Mouse (Mus musculus) kidney, postnatal 0 days (tissue): ENCODE measurements around the gene Tspoap1. TPM values are rescaled to one million over a fixed set of nuclear protein-coding genes. Genes with fewer than 3 reads are reported as not detected.

ENCODE experiments used
- ATAC-seq: fragments of 200-750 bp; cut with Nextera tagmentation; replicated peaks from 2 replicates; pipeline ENCODE4 v1.8.0; 2017; ENCODE audit warnings: low read depth, moderate number of reproducible peaks, moderate TSS enrichment, moderate library complexity; ENCODE audit not compliant: low FRiP score
- DNase-seq: peaks from one replicate; pipeline ENCODE4 v3.0.0-alpha.2; 2016; ENCODE audit warnings: low spot score
- H3K27ac ChIP-seq: fragments of 300-500 bp; sonication (generic); 2 replicates; pipeline ENCODE4 v1.5.1; 2014; ENCODE audit warnings: mild to moderate bottlenecking
- H3K27me3 ChIP-seq: fragments of 300-500 bp; sonication (generic); 2 replicates; pipeline ENCODE4 v1.6.1; 2014; ENCODE audit warnings: low read length, mixed read lengths; ENCODE audit not compliant: insufficient read depth
- H3K36me3 ChIP-seq: fragments of 300-500 bp; sonication (generic); 2 replicates; pipeline ENCODE4 v1.6.1; 2014; ENCODE audit warnings: low read length, mixed read lengths; ENCODE audit not compliant: insufficient read depth
- H3K4me1 ChIP-seq: fragments of 300-500 bp; sonication (generic); replicated peaks from 2 replicates; pipeline ENCODE4 v1.6.1; 2014; ENCODE audit warnings: antibody characterized with exemption, low read length, mixed read lengths; ENCODE audit not compliant: insufficient read depth
- H3K4me2 ChIP-seq: fragments of 300-500 bp; sonication (generic); 2 replicates; pipeline ENCODE4 v1.6.1; 2014; ENCODE audit warnings: mild to moderate bottlenecking, low read length, moderate library complexity, mixed read lengths
- H3K4me3 ChIP-seq: fragments of 300-500 bp; sonication (generic); replicated peaks from 2 replicates; pipeline ENCODE4 v1.5.1; 2014; ENCODE audit warnings: low read depth, low read length
- H3K9ac ChIP-seq: fragments of 300-500 bp; sonication (generic); 2 replicates; pipeline ENCODE4 v1.6.1; 2014; ENCODE audit warnings: low read depth, low read length
- H3K9me3 ChIP-seq: fragments of 300-500 bp; sonication (generic); replicated peaks from 2 replicates; pipeline ENCODE4 v1.6.1; 2016; ENCODE audit warnings: low read length, inconsistent platforms, mixed read lengths
- CTCF ChIP-seq: IDR thresholded peaks from 2 replicates; pipeline ENCODE4 v1.5.1; 2016; ENCODE audit warnings: antibody characterized with exemption, low read depth, mild to moderate bottlenecking, moderate library complexity
- WGBS: fragments of 180-500 bp; shearing (Covaris S2); extraction: QIAGEN DNeasy Blood & Tissue Kit; methylation state at CpG from one replicate; pipeline ENCODE4 v1.1.7; 2014; 5-methylcytosine and 5-hydroxymethylcytosine counted together
- polyA plus RNA-seq: library from polyadenylated mRNA; unstranded; fragments of >200 nt; fragmentation: Nextera tagmentation; extraction: Ambion mirVana; gene quantifications from 2 replicates; pipeline ENCODE4 v1.2.1, GENCODE M21; 2015

Gene Tspoap1
- polyA plus RNA-seq, 1 experiment from 2014 or later = 1.9 TPM

DNA sequence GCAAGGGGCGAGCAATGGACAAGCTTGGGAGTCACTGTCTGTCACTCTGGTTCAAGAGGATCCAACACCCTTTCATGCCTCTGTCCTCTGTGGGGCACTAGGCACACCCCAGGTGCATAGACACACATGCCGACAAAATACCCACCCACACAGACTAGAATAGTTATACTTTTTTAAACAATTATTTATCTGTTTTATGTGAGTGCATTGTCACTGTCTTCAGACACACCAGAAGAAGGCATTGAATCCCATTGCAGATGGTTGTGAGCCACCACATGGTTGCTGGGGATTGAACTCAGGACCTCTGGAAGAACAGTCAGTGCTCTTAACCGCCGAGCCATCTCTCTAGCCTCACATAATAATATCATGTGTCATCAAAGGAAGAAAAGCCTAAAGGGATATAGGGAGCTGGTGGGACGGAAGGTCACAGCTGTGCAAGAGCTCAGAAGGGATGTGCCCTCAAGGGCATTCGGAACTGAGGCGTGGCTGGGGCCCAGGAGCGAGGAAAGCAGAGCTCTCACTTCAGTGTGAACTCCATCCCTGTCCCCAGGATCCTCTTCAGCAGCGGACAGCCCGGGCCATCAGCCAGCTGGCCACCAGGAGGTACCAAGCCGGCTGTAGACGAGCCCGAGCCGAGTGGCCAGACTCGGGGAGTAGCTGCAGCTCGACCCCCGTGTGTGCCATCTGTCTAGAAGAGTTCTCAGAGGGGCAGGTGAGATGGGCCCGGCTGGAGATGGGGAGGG lies 31.3 kb upstream of the Tspoap1 start:
- Histone ChIP-seq H3K36me3 (no peaks in the 10 kb centered on the region), H3K27me3 (no peaks in the 10 kb centered on the region), H3K9me3 (no peaks in the 10 kb centered on the region), H3K4me2 (no peak overlapping the region), H3K27ac (no peak overlapping the region), H3K4me3 (no peak overlapping the region), H3K9ac (no peak overlapping the region), H3K4me1 (no peaks in the 10 kb centered on the region)
- no peak for DNase-seq
- 34% methylated on average over 18 of the region's 18 CpGs for WGBS
- ATAC-seq = no peak
- no peak for TF ChIP-seq CTCF

GRCm38 (mm10) chr11:87729593-87730185 lies 30.7 kb upstream of the Tspoap1 start:
- no peak for ATAC-seq

DNA sequence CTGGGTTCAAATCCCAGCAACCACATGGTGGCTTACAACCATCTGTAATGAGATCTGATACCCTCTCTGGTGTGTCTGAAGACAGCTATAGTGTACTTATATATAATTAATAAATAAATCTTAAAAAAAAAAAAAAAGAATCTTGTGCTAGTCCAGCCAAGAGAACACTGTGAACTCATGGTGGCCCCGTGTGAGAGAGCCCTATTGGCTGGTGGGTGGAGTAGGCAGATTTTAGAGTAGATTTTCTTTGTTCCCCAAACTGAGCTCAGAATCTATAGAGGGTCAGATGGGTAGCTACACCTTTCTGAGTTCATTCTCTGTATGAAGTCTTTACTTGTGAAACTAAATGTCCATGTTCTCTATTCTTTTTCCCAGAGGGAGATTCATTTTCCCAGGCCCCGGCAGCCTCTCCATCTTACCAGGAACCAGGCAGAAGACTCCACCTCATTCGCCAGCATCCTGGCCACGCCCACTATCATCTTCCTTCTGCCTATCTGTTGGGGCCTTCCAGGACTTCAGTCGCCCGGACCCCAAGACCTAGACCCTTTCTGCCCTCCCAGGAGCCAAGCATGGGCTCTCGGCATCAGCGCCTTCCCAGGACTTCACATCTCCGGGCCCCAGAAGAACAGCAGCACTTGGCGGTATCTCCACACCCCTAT lies 29.6 kb upstream of the Tspoap1 start:
- no peak overlapping the region for H3K9ac ChIP-seq
- no peak overlapping the region for H3K27ac ChIP-seq
- H3K4me3 ChIP-seq = no peak overlapping the region
- H3K4me2 ChIP-seq = no peak overlapping the region
- DNase-seq (no peak), ATAC-seq (no peak)
- TF ChIP-seq CTCF = no peak
- H3K9me3 ChIP-seq = no peaks in the 10 kb centered on the region
- H3K4me1 ChIP-seq = no peaks in the 10 kb centered on the region
- WGBS = 82% methylated on average over 10 of the region's 10 CpGs
- H3K27me3 ChIP-seq = no peaks in the 10 kb centered on the region
- H3K36me3 ChIP-seq = no peaks in the 10 kb centered on the region

More at GRCm38 (mm10) chr11:87729593-87730185, 30.7 kb upstream of the Tspoap1 start:
- no peak for TF ChIP-seq CTCF
- H3K4me2 ChIP-seq = no peak overlapping the region
- no peaks in the 10 kb centered on the region for H3K4me1 ChIP-seq
- H3K36me3 ChIP-seq = no peaks in the 10 kb centered on the region
- no peaks in the 10 kb centered on the region for H3K9me3 ChIP-seq
- no peaks in the 10 kb centered on the region for H3K27me3 ChIP-seq
- no peak overlapping the region for H3K27ac ChIP-seq
- no peak overlapping the region for H3K4me3 ChIP-seq
- DNase-seq = no peak
- H3K9ac ChIP-seq = no peak overlapping the region
- WGBS = 74% methylated on average over 13 of the region's 13 CpGs

GRCm38 (mm10) chr11:87734346-87734745 lies 26.0 kb upstream of the Tspoap1 start:
- no peak for DNase-seq
- peak overlapping the region; percentile 23 for H3K4me2 ChIP-seq
- TF ChIP-seq CTCF = no peak
- H3K9me3 ChIP-seq = no peaks in the 10 kb centered on the region
- no peak overlapping the region for H3K4me3 ChIP-seq
- ATAC-seq = no peak
- H3K36me3 ChIP-seq = no peaks in the 10 kb centered on the region
- H3K27ac ChIP-seq = no peak overlapping the region
- no peaks in the 10 kb centered on the region for H3K27me3 ChIP-seq
- 48% methylated on average over 5 of the region's 5 CpGs for WGBS
- peak overlapping the region; percentile 38; the same call in 1 of the 2 replicates for H3K9ac ChIP-seq
- no peaks in the 10 kb centered on the region for H3K4me1 ChIP-seq

GRCm38 (mm10) chr11:87735691-87736090 lies 24.6 kb upstream of the Tspoap1 start:
- Histone ChIP-seq H3K36me3 (0 out of 2 replicates have a peak, but pooled peaks cover 5% of the 10 kb centered on the region), H3K27me3 (no peaks in the 10 kb centered on the region), H3K4me2 (no peak overlapping the region), H3K9ac (no peak overlapping the region), H3K4me3 (no peak overlapping the region), H3K4me1 (no peaks in the 10 kb centered on the region), H3K27ac (no peak overlapping the region), H3K9me3 (no peaks in the 10 kb centered on the region)
- WGBS = 84% methylated on average over 6 of the region's 6 CpGs
- DNase-seq (no peak), ATAC-seq (no peak)
- TF ChIP-seq CTCF = no peak

- Histone ChIP-seq H3K27ac (peak overlapping the region; percentile 78), H3K36me3 (0 out of 2 replicates have a peak, but pooled peaks cover 6% of the 10 kb centered on the region), H3K27me3 (no peaks in the 10 kb centered on the region), H3K9ac (peak overlapping the region; percentile 69), H3K4me2 (peak overlapping the region; percentile 95), H3K9me3 (no peaks in the 10 kb centered on the region), H3K4me3 (peak overlapping the region; percentile 92), H3K4me1 (no peaks in the 10 kb centered on the region)
- ATAC-seq = peak; percentile 46
- WGBS = under 1% methylated on average over 31 of the region's 31 CpGs
- DNase-seq = peak; percentile 92
- no peak for TF ChIP-seq CTCF
Observed at GRCm38 (mm10) chr11:87736647-87737134, 23.6 kb upstream of the Tspoap1 start.
